In the genomic region with DNA sequence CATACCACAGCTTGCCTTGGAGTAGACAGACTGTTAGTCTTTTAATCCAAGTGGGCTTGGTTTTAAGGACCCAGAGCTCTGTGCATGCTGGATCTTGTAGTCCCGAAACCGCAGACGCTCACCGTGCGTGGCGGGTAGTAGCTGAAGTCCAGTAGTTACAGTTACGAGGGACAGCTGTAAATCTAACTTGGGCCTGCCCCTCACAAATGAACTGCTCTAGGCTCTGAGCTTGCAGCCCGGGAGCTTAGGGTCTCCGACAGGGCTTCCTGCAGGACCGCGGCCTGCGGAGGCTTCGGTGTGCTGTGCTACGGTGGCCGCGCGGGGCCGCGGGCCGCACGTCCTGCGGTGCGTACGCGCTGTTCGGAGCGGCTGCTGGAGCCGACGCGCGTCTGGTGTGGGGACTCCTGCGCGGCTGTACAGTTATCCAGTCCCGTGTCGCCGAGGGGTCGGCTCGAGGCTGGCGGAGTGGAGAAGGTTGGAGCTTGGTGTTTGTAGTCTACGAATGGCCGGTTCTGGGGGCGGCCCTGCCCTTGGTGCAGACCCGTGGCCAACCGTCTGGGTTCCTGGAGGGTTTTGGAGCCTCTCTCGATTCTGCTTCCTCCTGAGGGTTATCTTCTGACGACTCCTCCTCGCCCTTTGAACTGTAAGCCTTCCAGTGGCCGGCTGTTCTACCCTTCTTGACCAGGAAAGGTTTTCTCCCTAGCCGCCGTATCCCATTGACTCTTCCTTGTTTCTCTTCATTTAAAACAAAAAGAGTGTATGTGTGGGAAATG, we compare ENCODE assay signal across 8 mouse cellular contexts. TPM values are rescaled to one million over a fixed set of nuclear protein-coding genes. Genes with fewer than 3 reads are reported as not detected.
A peak's percentile ranks its signal among the peaks of the same experiment; 100 is the strongest.
DNase-seq lines count a peak whose midpoint lies in the region.

A gene (plus strand): TSS at position 125 of the 773 bp plus-strand sequence.

- H3K9me3 ChIP-seq in megakaryocyte, embryonic 14.5 days: peaks cover 8% of the 10 kb centered on the region

- H3K4me3 ChIP-seq in megakaryocyte, embryonic 14.5 days (replicated peaks): peak within 1 kb of the TSS; percentile 95

- no peaks in the 10 kb centered on the region for H3K27me3 ChIP-seq in megakaryocyte, embryonic 14.5 days (replicated peaks)

- H3K36me3 ChIP-seq in megakaryocyte, embryonic 14.5 days (replicated peaks; ENCODE audit: low read length): peaks cover 3% of the 10 kb centered on the region

- DNase-seq in adrenal gland, adult 18-20 months (ENCODE audit: low spot score in 2 of 2): peak; percentile 76 to 85
- DNase-seq in embryo, embryonic 10.5 days (ENCODE audit: low spot score): peak; percentile 89
- peak; percentile 74 for DNase-seq in gastrocnemius, postnatal 14 days
- DNase-seq in induced T-regulatory cell, adult 2 months (ENCODE audit: low read depth): peak; percentile 53
- peak; percentile 65 to 84 for DNase-seq in left cerebral cortex, adult 9 months (ENCODE audit: low spot score in 2 of 2)
- peak; percentile 86 to 92 for DNase-seq in right cerebral cortex, adult 2 months (ENCODE audit: low spot score in 2 of 2)
- DNase-seq in urinary bladder, postnatal 10 days (ENCODE audit: low spot score): peak; percentile 38

- H3K4me1 ChIP-seq in megakaryocyte, embryonic 14.5 days: peaks cover 8% of the 10 kb centered on the region; the same call in 1 of the 2 replicates

- intact Hi-C loops in gastrocnemius, postnatal 14 days (cut with DNase I; ENCODE audit: low total_unique reads): no loop called here

RNA-seq across cellular contexts. Expression of the gene that starts here (rescaled TPM):
- 10 to 100 TPM in 1 of 2 experiments, 1 to 10 TPM in 1; 9.6 to 14.3 TPM for total RNA-seq in adrenal gland, adult 18-20 months (2021)
- 1 to 10 TPM; 5.2 to 5.5 TPM for total RNA-seq in gastrocnemius, postnatal 14 days (2021)
- polyA plus RNA-seq in megakaryocyte, embryonic 14.5 days (2012; ENCODE audit: insufficient read depth, low replicate concordance): 0.06 TPM in 1 of 2 replicates, not detected in the other

Comparison
In these comparisons a context has a peak if more than half of its experiments do, and no peak if none do; other contexts are left out.
1. Peak in every context shown above with its lines: DNase-seq and H3K4me3 ChIP-seq.
2. DNase-seq: peak in every context shown above with its lines; median percentile 89 in embryo, embryonic 10.5 days; 89 in right cerebral cortex, adult 2 months; 80 in adrenal gland, adult 18-20 months; 74 in left cerebral cortex, adult 9 months; 74 in gastrocnemius, postnatal 14 days; 53 in induced T-regulatory cell, adult 2 months; 38 in urinary bladder, postnatal 10 days.